Mouse (Mus musculus): ENCODE data around the gene Hephl1. TPM values are rescaled to one million over a fixed set of nuclear protein-coding genes. Genes with fewer than 3 reads are reported as not detected.
"Not testable (repeated sequence)": the region's sequence is repeated elsewhere in the genome, so short reads cannot be mapped to it uniquely, and the experiment has no call there.

Hephl1 gene
- polyA plus RNA-seq, 1 experiment = not detected

DNA sequence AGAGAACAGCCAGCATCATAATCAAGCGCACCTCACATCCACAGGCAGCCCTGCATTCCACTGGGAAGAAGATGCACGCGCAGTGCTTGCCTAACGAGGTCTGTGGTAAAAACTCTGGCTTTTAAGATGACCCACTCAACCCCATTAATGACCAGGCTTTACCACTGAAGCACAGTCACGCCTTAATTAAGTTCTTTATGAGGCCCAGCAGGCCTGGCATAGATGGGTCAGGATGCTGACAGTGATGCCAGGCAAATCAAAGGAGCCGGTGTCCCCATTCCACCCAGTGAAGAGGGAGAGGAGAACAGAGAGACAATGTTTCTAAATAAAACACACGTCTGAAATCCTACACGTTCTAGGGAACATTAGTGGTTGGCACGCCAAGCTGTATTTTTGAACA, 3.8 kb downstream of the Hephl1 start:
- no peak overlapping the region for H3K27ac ChIP-seq (ENCODE audit: insufficient read depth, low read length)
- H3K4me1 ChIP-seq (ENCODE audit: control insufficient read depth, insufficient read depth, low read length) = no peaks in the 10 kb centered on the region
- H3K4me3 ChIP-seq (ENCODE audit: insufficient read depth, low read length) = no peak overlapping the region
- TF ChIP-seq POLR2A (IDR thresholded peaks at IDR 0.05; ENCODE audit: low read depth, low read length) (no peak), CTCF (IDR thresholded peaks at IDR 0.05; ENCODE audit: borderline replicate concordance, insufficient read depth, low read length) (no peak)

DNA sequence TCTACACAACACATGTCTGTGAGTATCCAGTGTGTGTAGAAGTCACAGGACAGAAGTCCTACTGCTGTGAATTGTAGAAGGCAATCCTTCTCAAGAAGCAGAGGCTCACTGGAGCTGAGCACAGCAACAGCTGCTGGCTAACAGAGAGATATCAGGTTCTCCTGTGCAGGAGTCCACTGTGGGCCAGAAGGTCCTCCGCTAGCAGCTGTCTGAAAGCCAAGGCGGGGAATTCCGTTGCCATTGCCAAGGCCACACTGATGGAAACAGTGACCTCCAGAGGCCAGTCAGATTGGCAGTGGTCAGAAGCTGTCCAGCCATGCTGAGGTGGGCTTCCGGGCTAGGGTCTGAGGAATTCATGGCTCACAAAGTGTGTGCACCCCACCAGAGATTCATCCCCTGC, 6.8 kb downstream of the Hephl1 start:
- no peak overlapping the region for H3K27ac ChIP-seq (ENCODE audit: insufficient read depth, low read length)
- TF ChIP-seq CTCF (IDR thresholded peaks at IDR 0.05; ENCODE audit: borderline replicate concordance, insufficient read depth, low read length) (no peak), POLR2A (IDR thresholded peaks at IDR 0.05; ENCODE audit: low read depth, low read length) (no peak)
- no peak overlapping the region for H3K4me3 ChIP-seq (ENCODE audit: insufficient read depth, low read length)
- no peaks in the 10 kb centered on the region for H3K4me1 ChIP-seq (ENCODE audit: control insufficient read depth, insufficient read depth, low read length)

DNA sequence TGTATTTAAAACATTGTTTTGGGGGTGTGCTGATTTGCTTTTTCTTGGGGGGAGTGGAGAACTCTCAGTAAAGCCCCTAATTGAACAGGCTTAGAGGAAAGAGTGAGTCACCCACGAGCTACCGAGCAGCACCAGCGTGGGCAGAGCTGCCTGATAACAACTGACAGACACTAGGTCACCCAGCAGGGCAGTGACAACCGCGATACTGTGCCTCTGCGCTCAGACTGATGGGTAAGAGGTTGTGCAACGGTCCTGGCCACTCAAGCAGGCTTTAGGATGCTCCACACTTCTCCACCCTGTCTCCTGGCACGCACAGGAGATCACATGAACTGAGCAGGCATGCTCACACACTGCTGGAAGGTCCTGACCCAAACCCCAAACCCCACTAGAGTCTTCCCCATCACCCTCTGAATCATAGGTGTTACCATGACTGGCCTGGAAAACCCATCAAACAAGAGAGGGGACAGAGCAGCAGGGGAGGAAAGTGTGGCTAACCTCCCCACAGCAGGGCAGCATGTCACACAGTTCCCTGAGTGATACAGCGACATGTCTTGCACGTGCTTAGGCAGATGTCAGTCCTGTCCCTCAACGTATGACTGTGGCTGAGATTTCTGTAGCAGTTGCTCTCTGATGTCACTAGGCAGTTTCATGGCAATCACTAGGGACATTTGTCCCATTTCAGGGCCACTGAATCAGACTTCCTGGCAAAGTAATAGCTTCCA, 8.2 kb downstream of the Hephl1 start:
- Histone ChIP-seq H3K27ac (ENCODE audit: insufficient read depth, low read length) (no peak overlapping the region), H3K4me3 (ENCODE audit: insufficient read depth, low read length) (no peak overlapping the region), H3K4me1 (ENCODE audit: control insufficient read depth, insufficient read depth, low read length) (no peaks in the 10 kb centered on the region)
- no peak for TF ChIP-seq CTCF (IDR thresholded peaks at IDR 0.05; ENCODE audit: borderline replicate concordance, insufficient read depth, low read length)

DNA sequence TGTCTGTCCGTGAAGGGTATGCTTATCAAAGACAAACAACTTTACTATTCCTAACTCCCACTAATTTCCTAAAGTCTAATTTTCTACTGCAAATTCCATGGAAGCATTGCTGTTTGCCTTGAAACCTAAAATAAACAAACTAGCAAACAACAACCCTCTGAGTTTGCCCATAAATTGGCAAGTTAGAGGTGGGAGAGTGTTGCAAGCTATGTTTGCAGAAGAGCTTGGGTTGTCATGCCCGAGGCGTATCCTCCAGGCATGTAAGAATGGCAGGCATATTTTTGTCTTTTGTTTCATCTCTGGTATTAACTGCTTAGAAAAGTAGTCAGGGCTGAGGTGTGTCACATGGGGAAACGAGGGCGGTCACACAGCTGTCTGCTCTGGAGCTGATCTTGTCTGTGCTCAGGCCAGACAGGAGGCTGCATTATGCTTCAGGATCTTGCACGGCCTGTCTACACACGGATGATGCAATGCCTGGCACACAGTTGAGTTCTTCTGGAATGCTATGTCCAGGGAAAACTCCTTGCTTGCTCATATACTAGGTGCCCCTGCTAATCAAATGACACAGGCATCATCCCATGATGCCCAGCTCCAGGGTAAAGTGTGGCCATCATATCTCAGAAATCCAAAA, 10.3 kb downstream of the Hephl1 start:
- H3K4me3 ChIP-seq (ENCODE audit: insufficient read depth, low read length) = no peak overlapping the region
- TF ChIP-seq POLR2A (IDR thresholded peaks at IDR 0.05; ENCODE audit: low read depth, low read length) (no peak), CTCF (IDR thresholded peaks at IDR 0.05; ENCODE audit: borderline replicate concordance, insufficient read depth, low read length) (no peak)
- no peak overlapping the region for H3K27ac ChIP-seq (ENCODE audit: insufficient read depth, low read length)
- no peaks in the 10 kb centered on the region for H3K4me1 ChIP-seq (ENCODE audit: control insufficient read depth, insufficient read depth, low read length)

DNA sequence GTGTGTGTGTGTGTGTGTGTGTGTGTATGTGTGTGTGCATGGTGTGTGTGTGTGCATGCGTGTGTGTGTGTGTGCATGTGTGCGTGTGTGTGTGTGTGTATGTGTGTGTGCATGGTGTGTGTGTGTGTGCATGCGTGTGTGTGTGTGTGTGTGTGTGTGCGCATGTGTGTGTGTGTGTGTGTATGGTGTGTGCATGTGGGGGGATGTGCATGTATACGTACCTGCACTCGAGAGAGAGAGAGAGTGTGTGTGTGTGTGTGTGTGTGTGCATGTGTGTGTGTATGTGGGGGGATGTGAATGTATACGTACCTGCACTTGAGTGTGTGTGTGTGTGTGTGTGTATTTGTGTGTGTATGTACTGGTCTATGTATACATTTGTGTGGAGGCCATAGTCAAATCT, 13.5 kb downstream of the Hephl1 start:
- not testable (repeated sequence) for H3K4me3 ChIP-seq (ENCODE audit: insufficient read depth, low read length); H3K4me1 ChIP-seq (ENCODE audit: control insufficient read depth, insufficient read depth, low read length); H3K27ac ChIP-seq (ENCODE audit: insufficient read depth, low read length)

DNA sequence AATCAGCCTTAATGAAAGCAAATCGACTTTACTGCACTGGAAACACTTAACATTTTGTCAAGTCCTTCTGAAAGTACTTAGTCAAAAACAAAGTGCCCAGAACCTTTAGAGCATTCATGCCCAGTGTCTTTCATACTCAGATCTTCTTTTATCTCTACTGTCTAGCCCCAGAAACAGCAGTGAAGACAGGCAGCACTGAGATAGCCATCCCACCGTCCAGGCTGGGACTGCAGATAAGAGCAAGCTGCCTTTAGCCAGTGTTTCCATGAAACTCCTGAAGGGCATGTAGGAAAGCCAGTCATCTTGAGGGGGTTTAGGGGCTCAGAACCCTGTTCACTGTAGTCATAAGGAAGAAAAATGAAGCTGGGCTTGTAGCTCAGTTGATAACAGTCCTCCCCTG, 14.7 kb downstream of the Hephl1 start:
- Histone ChIP-seq H3K4me3 (ENCODE audit: insufficient read depth, low read length) (no peak overlapping the region), H3K27ac (ENCODE audit: insufficient read depth, low read length) (no peak overlapping the region), H3K4me1 (ENCODE audit: control insufficient read depth, insufficient read depth, low read length) (no peaks in the 10 kb centered on the region)
- no peak for TF ChIP-seq CTCF (IDR thresholded peaks at IDR 0.05; ENCODE audit: borderline replicate concordance, insufficient read depth, low read length)
- no peak for TF ChIP-seq POLR2A (IDR thresholded peaks at IDR 0.05; ENCODE audit: low read depth, low read length)

- Histone ChIP-seq H3K27ac (ENCODE audit: insufficient read depth, low read length) (no peak overlapping the region), H3K4me1 (ENCODE audit: control insufficient read depth, insufficient read depth, low read length) (no peaks in the 10 kb centered on the region), H3K4me3 (ENCODE audit: insufficient read depth, low read length) (no peak overlapping the region)
- TF ChIP-seq CTCF (IDR thresholded peaks at IDR 0.05; ENCODE audit: borderline replicate concordance, insufficient read depth, low read length) (no peak), POLR2A (IDR thresholded peaks at IDR 0.05; ENCODE audit: low read depth, low read length) (no peak)
Measured at GRCm38 (mm10) chr9:15096161-15096560, 15.7 kb downstream of the Hephl1 start.

- no peaks in the 10 kb centered on the region for H3K4me1 ChIP-seq (ENCODE audit: control insufficient read depth, insufficient read depth, low read length)
- H3K4me3 ChIP-seq (ENCODE audit: insufficient read depth, low read length) = no peak overlapping the region
- no peak overlapping the region for H3K27ac ChIP-seq (ENCODE audit: insufficient read depth, low read length)
- no peak for TF ChIP-seq POLR2A (IDR thresholded peaks at IDR 0.05; ENCODE audit: low read depth, low read length)
Measured at GRCm38 (mm10) chr9:15095206-15095605, 16.7 kb downstream of the Hephl1 start.

DNA sequence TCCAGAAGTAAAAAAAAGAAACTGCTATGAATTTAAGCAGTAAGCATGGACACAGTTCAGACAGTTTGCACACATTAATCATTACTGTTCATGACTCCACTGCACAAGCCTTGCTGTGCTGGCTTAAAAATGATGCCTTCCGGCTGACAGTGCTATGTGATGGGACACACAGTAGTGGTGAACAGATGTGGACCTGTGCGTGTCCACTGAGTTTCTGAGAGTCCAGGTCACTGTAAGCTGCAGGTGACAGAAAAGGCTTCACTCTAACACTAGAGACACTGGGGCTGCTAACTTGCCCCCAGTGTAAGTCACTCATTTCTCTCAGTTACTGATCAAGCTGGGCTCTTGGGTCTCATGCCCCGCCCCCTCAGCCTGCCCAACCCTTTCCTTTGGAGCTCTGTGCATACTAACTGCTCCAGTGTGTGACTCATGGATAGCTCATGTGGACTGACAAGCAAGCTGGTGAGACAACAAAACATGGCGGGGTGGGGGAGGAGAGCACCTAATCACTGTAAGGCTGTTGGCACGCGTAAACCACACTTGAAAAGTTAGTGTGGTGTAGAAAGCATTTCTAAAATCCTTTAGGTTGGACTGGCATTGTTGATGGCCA, 43.1 kb downstream of the Hephl1 start:
- H3K4me1 ChIP-seq (ENCODE audit: control insufficient read depth, insufficient read depth, low read length) = peaks cover 9% of the 10 kb centered on the region; the same call in 1 of the 2 replicates
- H3K27ac ChIP-seq (ENCODE audit: insufficient read depth, low read length) = no peak overlapping the region
- H3K4me3 ChIP-seq (ENCODE audit: insufficient read depth, low read length) = no peak overlapping the region
- TF ChIP-seq CTCF (IDR thresholded peaks at IDR 0.05; ENCODE audit: borderline replicate concordance, insufficient read depth, low read length) = no peak

- Histone ChIP-seq H3K4me1 (ENCODE audit: control insufficient read depth, insufficient read depth, low read length) (peaks cover 9% of the 10 kb centered on the region; the same call in 1 of the 2 replicates), H3K4me3 (ENCODE audit: insufficient read depth, low read length) (no peak overlapping the region), H3K27ac (ENCODE audit: insufficient read depth, low read length) (no peak overlapping the region)
- TF ChIP-seq CTCF (IDR thresholded peaks at IDR 0.05; ENCODE audit: borderline replicate concordance, insufficient read depth, low read length) (no peak), POLR2A (IDR thresholded peaks at IDR 0.05; ENCODE audit: low read depth, low read length) (no peak)
Measured at GRCm38 (mm10) chr9:15067995-15068685, 43.8 kb downstream of the Hephl1 start.
